Mouse (Mus musculus) stomach, postnatal 0 days (tissue): ENCODE measurements at regions not wholly inside any gene's neighbourhood (a gene's known extent, or its start where the extent isn't known, plus 50 kb on each side); places are given as distances from the start of the nearest gene placed in this dataset.

Experiments used
- ATAC-seq: fragments of 200-750 bp; cut with Nextera tagmentation; 2 replicates; pipeline ENCODE4 v1.8.0; 2017; ENCODE audit not compliant: low FRiP score, low TSS enrichment
- DNase-seq: peaks from one replicate; pipeline ENCODE4 v3.0.0-alpha.2; 2016; ENCODE audit warnings: low spot score
- H3K27ac ChIP-seq: fragments of 300-500 bp; sonication (generic); replicated peaks from 2 replicates; pipeline ENCODE4 v1.5.1; 2014; ENCODE audit warnings: mild to moderate bottlenecking, control low read depth
- H3K27me3 ChIP-seq: fragments of 300-500 bp; sonication (generic); 2 replicates; pipeline ENCODE4 v1.6.1; 2014; ENCODE audit warnings: low read length; ENCODE audit not compliant: control insufficient read depth, insufficient read depth
- H3K36me3 ChIP-seq: fragments of 300-500 bp; sonication (generic); 2 replicates; pipeline ENCODE4 v1.6.1; 2014; ENCODE audit warnings: low read length, mixed read lengths; ENCODE audit not compliant: control insufficient read depth, insufficient read depth
- H3K4me1 ChIP-seq: fragments of 300-500 bp; sonication (generic); replicated peaks from 2 replicates; pipeline ENCODE4 v1.6.1; 2014; ENCODE audit warnings: antibody characterized with exemption; ENCODE audit not compliant: control insufficient read depth, insufficient read depth
- H3K4me2 ChIP-seq: fragments of 300-500 bp; sonication (generic); replicated peaks from 2 replicates; pipeline ENCODE4 v1.6.1; 2014; ENCODE audit warnings: low read depth, mild to moderate bottlenecking, control low read depth, moderate library complexity
- H3K4me3 ChIP-seq: fragments of 300-500 bp; sonication (generic); 2 replicates; pipeline ENCODE4 v1.5.1; 2014; ENCODE audit warnings: low read depth, low read length, control low read depth
- H3K9ac ChIP-seq: fragments of 300-500 bp; sonication (generic); 2 replicates; pipeline ENCODE4 v1.6.1; 2014; ENCODE audit warnings: mild to moderate bottlenecking, low read length, control low read depth, mixed read lengths
- H3K9me3 ChIP-seq: fragments of 300-500 bp; sonication (generic); 2 replicates; pipeline ENCODE4 v1.6.1; 2016; ENCODE audit warnings: low read length; ENCODE audit not compliant: control insufficient read depth
- CTCF ChIP-seq: IDR thresholded peaks from 2 replicates; pipeline ENCODE4 v1.5.1; 2016; ENCODE audit warnings: antibody characterized with exemption, low read depth, mild to moderate bottlenecking, moderate library complexity
- EP300 ChIP-seq: optimal IDR thresholded peaks from 2 replicates; pipeline ENCODE3; 2016; ENCODE audit warnings: antibody characterized with exemption
- WGBS: fragments of 180-500 bp; shearing (Covaris S2); extraction: QIAGEN DNeasy Blood & Tissue Kit; methylation state at CpG from one replicate; pipeline ENCODE4 v1.1.7; 2014; 5-methylcytosine and 5-hydroxymethylcytosine counted together

GRCm38 (mm10) chr7:36829710-36830109, 131.8 kb downstream of the Tshz3 start:
- no peaks in the 10 kb centered on the region for H3K27me3 ChIP-seq
- no peak overlapping the region for H3K9ac ChIP-seq
- H3K4me3 ChIP-seq: no peak overlapping the region
- no peaks in the 10 kb centered on the region for H3K4me1 ChIP-seq
- DNase-seq: no peak
- ATAC-seq: no peak
- no peak overlapping the region for H3K27ac ChIP-seq
- H3K9me3 ChIP-seq: no peaks in the 10 kb centered on the region
- no peak for TF ChIP-seq EP300
- no peak for TF ChIP-seq CTCF
- 65% methylated on average over 8 of the region's 8 CpGs for WGBS
- no peaks in the 10 kb centered on the region for H3K36me3 ChIP-seq
- no peak overlapping the region for H3K4me2 ChIP-seq

GRCm38 (mm10) chr7:36830155-36830554, 132.2 kb downstream of the Tshz3 start:
- Histone ChIP-seq H3K9me3 (no peaks in the 10 kb centered on the region), H3K4me2 (no peak overlapping the region), H3K4me1 (no peaks in the 10 kb centered on the region), H3K27me3 (no peaks in the 10 kb centered on the region), H3K36me3 (no peaks in the 10 kb centered on the region), H3K27ac (no peak overlapping the region), H3K4me3 (no peak overlapping the region), H3K9ac (no peak overlapping the region)
- WGBS: 66% methylated on average over 2 of the region's 2 CpGs
- no peak for TF ChIP-seq EP300
- no peak for TF ChIP-seq CTCF
- DNase-seq: no peak
- no peak for ATAC-seq

- 77% methylated on average over 2 of the region's 2 CpGs for WGBS
- no peaks in the 10 kb centered on the region for H3K27me3 ChIP-seq
These were observed 150.4 kb downstream of the Tshz3 start for GRCm38 (mm10) chr7:36848279-36848678.

GRCm38 (mm10) chr7:36851275-36851889, 153.5 kb downstream of the Tshz3 start:
- no peak overlapping the region for H3K27ac ChIP-seq
- H3K4me2 ChIP-seq: no peak overlapping the region
- H3K9me3 ChIP-seq: no peaks in the 10 kb centered on the region
- no peak overlapping the region for H3K9ac ChIP-seq
- no peak for TF ChIP-seq EP300
- no peak for TF ChIP-seq CTCF
- H3K4me3 ChIP-seq: no peak overlapping the region
- no peak for DNase-seq
- 68% methylated on average over 4 of the region's 4 CpGs for WGBS
- H3K4me1 ChIP-seq: no peaks in the 10 kb centered on the region
- H3K36me3 ChIP-seq: no peaks in the 10 kb centered on the region
- no peaks in the 10 kb centered on the region for H3K27me3 ChIP-seq
- ATAC-seq: no peak

More at GRCm38 (mm10) chr7:36848279-36848678, 150.4 kb downstream of the Tshz3 start:
- H3K4me3 ChIP-seq: no peak overlapping the region
- H3K9ac ChIP-seq: no peak overlapping the region
- DNase-seq (no peak), ATAC-seq (no peak)
- H3K36me3 ChIP-seq: no peaks in the 10 kb centered on the region
- no peak overlapping the region for H3K27ac ChIP-seq
- no peaks in the 10 kb centered on the region for H3K9me3 ChIP-seq
- no peaks in the 10 kb centered on the region for H3K4me1 ChIP-seq
- no peak for TF ChIP-seq EP300
- no peak for TF ChIP-seq CTCF
- H3K4me2 ChIP-seq: no peak overlapping the region

- no peak overlapping the region for H3K4me3 ChIP-seq
- no peak overlapping the region for H3K9ac ChIP-seq
- H3K27ac ChIP-seq: no peak overlapping the region
- H3K4me2 ChIP-seq: no peak overlapping the region
- no peaks in the 10 kb centered on the region for H3K9me3 ChIP-seq
- DNase-seq (no peak), ATAC-seq (no peak)
- TF ChIP-seq EP300 (no peak), CTCF (0 out of 2 replicates have a peak, but pooled peaks have one; percentile 20)
- no peaks in the 10 kb centered on the region for H3K36me3 ChIP-seq
- no peaks in the 10 kb centered on the region for H3K4me1 ChIP-seq
- H3K27me3 ChIP-seq: no peaks in the 10 kb centered on the region
These were observed 156.4 kb downstream of the Tshz3 start for GRCm38 (mm10) chr7:36854308-36854707.

- TF ChIP-seq CTCF: no peak
- TF ChIP-seq EP300: no peak
- ATAC-seq: peak; percentile 96
- H3K36me3 ChIP-seq: no peaks in the 10 kb centered on the region
These were observed 161.5 kb downstream of the Tshz3 start for GRCm38 (mm10) chr7:36859428-36859827.

More at GRCm38 (mm10) chr7:36859428-36859827, 161.5 kb downstream of the Tshz3 start:
- Histone ChIP-seq H3K9me3 (no peaks in the 10 kb centered on the region), H3K4me3 (no peak overlapping the region), H3K4me1 (no peaks in the 10 kb centered on the region), H3K27me3 (no peaks in the 10 kb centered on the region), H3K4me2 (no peak overlapping the region), H3K27ac (no peak overlapping the region), H3K9ac (no peak overlapping the region)
- WGBS: 61% methylated on average over 7 of the region's 7 CpGs
- DNase-seq: peak; percentile 24
